Mouse (Mus musculus) ES-Bruce4 (cell line): Measurements from ENCODE around the gene Uqcc2.

Source experiments
- CTCF ChIP-seq: IDR thresholded peaks from one replicate; pipeline ENCODE4 v1.8.1; 2011; ENCODE audit warnings: low read depth, low read length
- POLR2A ChIP-seq: IDR thresholded peaks from one replicate; pipeline ENCODE4 v1.8.1; 2011; ENCODE audit warnings: low read length; ENCODE audit not compliant: insufficient read depth

- TF ChIP-seq CTCF (no peak), POLR2A (no peak)
Observed at GRCm38 (mm10) chr17:27155752-27156151, 22.0 kb upstream of the Uqcc2 start.
